Mouse (Mus musculus) left cerebral cortex, postnatal 25 days (tissue): ENCODE results near the gene Znrf2. TPM values are rescaled to one million over a fixed set of nuclear protein-coding genes. Genes with fewer than 3 reads are reported as not detected.

Experiments used
- DNase-seq, 2 experiments: peaks; one replicate each; pipeline ENCODE4 v3.0.0; 2022; ENCODE audit warnings: low spot score in 2 of 2, mixed read lengths in 1 of 2
- intact Hi-C: fragments of 180-260 bp; cut with DNase I; formaldehyde crosslinking; loops from one replicate; pipeline ENCODE4 v1.15.1; 2025
- total RNA-seq, 2 experiments: library from RNA; stranded (reverse); gene quantifications; 2 replicates each; pipeline ENCODE4 v1.2.3; 2021

The Znrf2 gene
- total RNA-seq, 2 experiments from 2014 or later = 16.0 to 18.1 TPM

GRCm38 (mm10) chr6:54936496-54936895, 119.8 kb downstream of the Znrf2 start:
- intact Hi-C loops = no loop called here

GRCm38 (mm10) chr6:54939631-54940030, 122.9 kb downstream of the Znrf2 start:
- intact Hi-C loops = no loop called here

More at GRCm38 (mm10) chr6:54936496-54936895, 119.8 kb downstream of the Znrf2 start:
- no peak for DNase-seq

GRCm38 (mm10) chr6:54940126-54940525, 123.4 kb downstream of the Znrf2 start:
- intact Hi-C loops = no loop called here
- DNase-seq = no peak

More at GRCm38 (mm10) chr6:54939631-54940030, 122.9 kb downstream of the Znrf2 start:
- DNase-seq = no peak

- intact Hi-C loops = no loop called here
- DNase-seq = no peak
These were observed 124.4 kb downstream of the Znrf2 start for GRCm38 (mm10) chr6:54941149-54941548.

Other genes with a start within 250 kb of the Znrf2 start
- 10 to 100 TPM; 11.3 to 12.3 TPM for gene Plekha8, start 221.8 kb upstream of the Znrf2 start, total RNA-seq
- gene Fkbp14, start 219.6 kb upstream of the Znrf2 start, total RNA-seq = 1 to 10 TPM; 8.5 to 9.0 TPM
- gene Mturn, start 135.3 kb upstream of the Znrf2 start, total RNA-seq = 10 to 100 TPM; 80.3 to 90.3 TPM
- 1 to 10 TPM; 3.2 to 3.8 TPM for gene Nod1, start 155.7 kb downstream of the Znrf2 start, total RNA-seq
- 10 to 100 TPM; 25.9 to 31.7 TPM for gene Ggct, start 176.0 kb downstream of the Znrf2 start, total RNA-seq
- gene Gars, start 221.1 kb downstream of the Znrf2 start, total RNA-seq = 100 to 1,000 TPM; 140 to 143 TPM